Mouse (Mus musculus) hindbrain, embryonic 11.5 days (tissue): Measurements from ENCODE around the gene Abhd8. TPM values are rescaled to one million over a fixed set of nuclear protein-coding genes. Genes with fewer than 3 reads are reported as not detected.

Experiments used
- ATAC-seq: fragments of 200-750 bp; cut with Nextera tagmentation; 2 replicates; pipeline ENCODE4 v1.8.0; 2017; ENCODE audit warnings: mild to moderate bottlenecking, moderate TSS enrichment, moderate library complexity; ENCODE audit not compliant: low FRiP score
- DNase-seq: peaks from one replicate; pipeline ENCODE4 v3.0.0-alpha.2; 2015; ENCODE audit warnings: low spot score
- H3K27ac ChIP-seq: fragments of 300-500 bp; sonication (generic); 2 replicates; pipeline ENCODE4 v1.5.1; 2014; ENCODE audit warnings: mild to moderate bottlenecking, low read depth, low read length
- H3K27me3 ChIP-seq: fragments of 300-500 bp; sonication (generic); 2 replicates; pipeline ENCODE4 v1.6.1; 2014; ENCODE audit warnings: mild to moderate bottlenecking, low read length, moderate library complexity, mixed read lengths; ENCODE audit not compliant: control insufficient read depth, insufficient read depth
- H3K36me3 ChIP-seq: fragments of 300-500 bp; sonication (generic); 2 replicates; pipeline ENCODE4 v1.6.1; 2014; ENCODE audit warnings: mild to moderate bottlenecking, low read length, moderate library complexity, mixed read lengths; ENCODE audit not compliant: control insufficient read depth, insufficient read depth
- H3K4me1 ChIP-seq: fragments of 300-500 bp; sonication (generic); replicated peaks from 2 replicates; pipeline ENCODE4 v1.6.1; 2014; ENCODE audit warnings: low read length, mixed read lengths; ENCODE audit not compliant: control insufficient read depth, insufficient read depth
- H3K4me2 ChIP-seq: fragments of 300-500 bp; sonication (generic); replicated peaks from 2 replicates; pipeline ENCODE4 v1.6.1; 2014; ENCODE audit warnings: mild to moderate bottlenecking, low read depth, low read length
- H3K4me3 ChIP-seq: fragments of 300-500 bp; sonication (generic); 2 replicates; pipeline ENCODE4 v1.5.1; 2014; ENCODE audit warnings: low read depth, low read length
- H3K9ac ChIP-seq: fragments of 300-500 bp; sonication (generic); 2 replicates; pipeline ENCODE4 v1.6.1; 2014; ENCODE audit warnings: low read depth, low read length
- H3K9me3 ChIP-seq: fragments of 300-500 bp; sonication (generic); 2 replicates; pipeline ENCODE4 v1.6.1; 2016; ENCODE audit warnings: low read length; ENCODE audit not compliant: control insufficient read depth
- WGBS: fragments of 180-500 bp; shearing (Covaris S2); extraction: QIAGEN DNeasy Blood & Tissue Kit; methylation state at CpG from one replicate; pipeline ENCODE4 v1.1.7; 2014; 5-methylcytosine and 5-hydroxymethylcytosine counted together
- polyA plus RNA-seq: library from polyadenylated mRNA; unstranded; fragments of >200 nt; fragmentation: Nextera tagmentation; extraction: Ambion mirVana; gene quantifications from 2 replicates; pipeline ENCODE4 v1.2.1, GENCODE M21; 2014

Gene Abhd8
- polyA plus RNA-seq: 38.5 and 40.0 TPM in 2 replicates

DNA sequence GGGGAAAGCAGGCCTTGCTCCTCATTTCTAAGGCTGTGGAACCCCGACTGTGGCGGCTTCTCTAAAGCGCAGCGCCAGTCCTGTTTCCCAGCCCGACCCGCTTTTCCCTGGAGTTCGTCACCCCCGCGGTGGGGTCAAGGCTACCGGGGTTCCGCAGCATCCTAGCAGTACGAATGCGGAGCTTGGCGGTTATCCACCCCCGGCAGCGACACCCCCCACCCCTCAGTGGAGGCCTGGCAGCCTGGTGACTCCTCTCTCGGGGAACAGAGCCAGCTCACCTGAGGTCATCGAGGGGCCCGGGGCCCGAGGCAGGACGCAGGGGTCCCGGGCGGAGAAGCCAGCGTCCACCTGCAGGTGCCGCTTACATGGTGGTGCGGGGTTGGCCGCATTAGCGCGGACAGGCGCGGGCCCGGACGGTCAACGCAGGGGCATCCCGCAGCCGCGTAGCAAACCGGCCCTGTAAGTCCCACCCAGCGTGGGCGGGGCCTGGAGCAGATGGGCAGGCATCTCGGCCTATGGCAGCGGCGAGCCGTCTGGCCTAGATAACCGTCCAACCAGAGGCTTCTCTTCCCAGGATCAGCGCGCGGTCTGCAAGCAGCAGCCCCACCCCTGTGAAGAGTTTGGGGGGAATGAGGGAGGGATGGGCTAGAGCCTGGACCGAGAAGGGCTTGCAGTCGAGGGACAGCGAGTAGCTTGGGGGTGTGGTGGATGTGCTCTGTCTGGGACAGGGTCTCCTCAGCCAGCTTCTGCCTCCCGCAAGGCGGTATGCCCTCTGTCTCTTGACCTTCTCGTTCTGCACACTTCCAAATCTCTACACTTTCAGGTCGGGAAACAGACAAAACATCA is at the start of gene Abhd8:
Gene Abhd8, minus strand, starts transcription at position 468 of the 846 bp plus-strand sequence.
- peaks cover 8% of the 10 kb centered on the region; the same call in 1 of the 2 replicates for H3K36me3 ChIP-seq
- ATAC-seq (peak; percentile 80), DNase-seq (peak; percentile 98)
- WGBS: under 1% methylated on average over 51 of the region's 55 CpGs
- H3K9me3 ChIP-seq: no peaks in the 10 kb centered on the region
- H3K4me1 ChIP-seq: peaks cover 15% of the 10 kb centered on the region
- H3K4me2 ChIP-seq: peak within 1 kb of the TSS; percentile 85
- peak within 1 kb of the TSS; percentile 90 for H3K9ac ChIP-seq
- H3K27me3 ChIP-seq: no peaks in the 10 kb centered on the region
- peak within 1 kb of the TSS; percentile 77 for H3K27ac ChIP-seq
- H3K4me3 ChIP-seq: peak within 1 kb of the TSS; percentile 88

DNA sequence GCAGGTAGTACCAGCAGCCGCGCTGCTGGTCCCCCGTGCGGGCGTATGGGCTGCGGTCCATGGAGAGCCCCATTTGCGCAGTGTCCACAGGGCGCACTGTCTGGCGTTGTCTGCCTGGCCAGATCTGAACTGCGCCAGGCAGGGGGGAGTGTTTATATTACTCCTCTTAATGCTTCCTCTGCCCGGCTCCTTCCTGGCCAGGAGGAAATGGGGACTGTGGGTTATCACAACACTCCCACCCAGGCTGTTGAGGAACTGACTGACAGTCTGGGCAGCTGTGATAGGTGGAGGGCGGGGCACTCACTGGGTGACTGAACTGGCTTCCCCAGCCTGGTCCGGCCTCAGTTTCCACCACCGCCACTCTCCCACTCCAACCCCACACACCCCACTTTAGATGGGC is 48.2 kb upstream of the Abhd8 start, which contains the start of gene Plvap:
Gene Plvap, minus strand, starts transcription at position 109 of the 400 bp plus-strand sequence.
- Histone ChIP-seq H3K27ac (no peak within 1 kb of the TSS), H3K27me3 (peaks cover 32% of the 10 kb centered on the region), H3K36me3 (no peaks in the 10 kb centered on the region), H3K4me2 (no peak within 1 kb of the TSS), H3K4me1 (peaks cover 4% of the 10 kb centered on the region; the same call in 1 of the 2 replicates), H3K9ac (no peak within 1 kb of the TSS), H3K9me3 (no peaks in the 10 kb centered on the region), H3K4me3 (no peak within 1 kb of the TSS)
- ATAC-seq (no peak), DNase-seq (no peak)
- WGBS: 50% methylated on average over 14 of the region's 14 CpGs

DNA sequence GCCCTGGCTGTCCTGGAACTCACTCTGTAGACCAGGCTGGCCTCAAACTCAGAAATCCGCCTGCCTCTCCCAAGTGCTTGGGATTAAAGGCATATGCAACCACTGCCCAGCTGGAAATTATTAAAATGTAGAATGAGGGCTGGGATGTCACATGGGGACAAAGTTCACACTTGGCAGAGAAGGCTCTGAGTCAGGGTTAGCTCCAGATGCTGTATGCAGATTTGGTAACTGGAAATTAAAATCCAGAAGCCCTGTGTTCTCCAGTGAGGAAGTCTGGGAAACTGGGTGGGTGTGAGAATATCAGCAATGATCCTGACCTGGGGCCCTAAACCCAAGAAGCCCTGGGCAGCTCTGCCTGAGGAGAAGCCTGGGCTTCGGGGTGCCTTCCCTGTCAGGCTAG is 45.9 kb upstream of the Abhd8 start:
- H3K27ac ChIP-seq: no peak overlapping the region
- no peak overlapping the region for H3K9ac ChIP-seq
- H3K27me3 ChIP-seq: peaks cover 43% of the 10 kb centered on the region
- H3K4me1 ChIP-seq: peaks cover 4% of the 10 kb centered on the region; the same call in 1 of the 2 replicates
- H3K36me3 ChIP-seq: no peaks in the 10 kb centered on the region
- DNase-seq: no peak
- H3K4me2 ChIP-seq: no peak overlapping the region
- no peak for ATAC-seq
- H3K9me3 ChIP-seq: no peaks in the 10 kb centered on the region
- no peak overlapping the region for H3K4me3 ChIP-seq
- 84% methylated on average over 2 of the region's 2 CpGs for WGBS

DNA sequence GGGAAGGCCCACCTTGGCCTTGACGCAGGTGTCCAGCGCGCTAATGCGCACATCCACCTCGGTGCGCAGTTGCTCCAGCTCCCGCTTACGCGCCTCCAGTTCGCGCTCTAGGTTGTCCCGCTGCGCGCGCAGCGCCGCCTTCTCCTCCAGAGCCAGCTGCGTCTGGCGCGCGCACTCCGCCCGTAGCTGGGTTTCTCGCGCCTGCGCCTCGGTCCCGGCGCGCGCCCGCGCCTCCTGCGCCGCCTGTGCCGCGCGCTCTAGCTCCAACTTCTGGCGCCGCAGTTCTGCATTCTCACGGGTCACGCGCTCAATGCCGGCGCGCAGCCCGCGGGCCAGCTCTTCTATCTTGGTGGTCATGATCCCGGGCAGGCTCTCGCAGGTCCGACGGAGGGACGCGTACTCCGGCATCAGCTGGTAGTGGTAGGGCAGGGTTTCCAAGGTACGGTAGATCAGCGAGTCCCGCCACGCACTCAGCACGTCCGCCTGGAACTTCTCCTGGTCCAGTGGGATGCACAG is 44.2 kb upstream of the Abhd8 start:
- DNase-seq (peak; percentile 90), ATAC-seq (peak; percentile 77)
- Histone ChIP-seq H3K4me3 (peak overlapping the region; percentile 37), H3K9ac (no peak overlapping the region), H3K9me3 (no peaks in the 10 kb centered on the region), H3K4me1 (peaks cover 4% of the 10 kb centered on the region; the same call in 1 of the 2 replicates), H3K36me3 (no peaks in the 10 kb centered on the region), H3K27me3 (peaks cover 43% of the 10 kb centered on the region), H3K27ac (no peak overlapping the region), H3K4me2 (peak overlapping the region; percentile 58)
- under 1% methylated on average over 53 of the region's 61 CpGs for WGBS

DNA sequence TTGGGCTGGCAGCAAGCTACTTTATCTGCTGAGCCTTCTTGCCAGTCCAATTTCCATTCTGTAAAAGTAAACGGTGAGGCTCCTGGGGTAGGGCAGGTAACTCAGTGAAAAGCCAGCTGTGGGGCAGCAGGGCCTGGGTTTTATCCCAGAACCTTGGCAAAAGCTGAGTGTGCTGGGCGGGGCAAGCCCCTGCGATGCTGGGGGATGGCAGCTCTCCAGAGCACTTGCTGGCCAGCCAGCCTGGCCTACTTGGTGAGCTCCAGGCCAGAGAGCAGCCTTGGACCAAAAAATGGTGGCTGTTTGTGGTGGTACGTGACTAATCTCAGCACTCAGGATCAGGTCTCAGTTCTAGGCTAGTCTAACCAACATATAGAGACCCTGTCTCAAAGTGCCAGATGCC is 42.5 kb upstream of the Abhd8 start:
- no peak for DNase-seq
- Histone ChIP-seq H3K4me3 (no peak overlapping the region), H3K4me1 (peaks cover 4% of the 10 kb centered on the region; the same call in 1 of the 2 replicates), H3K4me2 (no peak overlapping the region), H3K9ac (no peak overlapping the region), H3K27me3 (peaks cover 43% of the 10 kb centered on the region), H3K27ac (no peak overlapping the region), H3K9me3 (no peaks in the 10 kb centered on the region), H3K36me3 (no peaks in the 10 kb centered on the region)
- WGBS: 84% methylated on average over 4 of the region's 4 CpGs
- no peak for ATAC-seq

DNA sequence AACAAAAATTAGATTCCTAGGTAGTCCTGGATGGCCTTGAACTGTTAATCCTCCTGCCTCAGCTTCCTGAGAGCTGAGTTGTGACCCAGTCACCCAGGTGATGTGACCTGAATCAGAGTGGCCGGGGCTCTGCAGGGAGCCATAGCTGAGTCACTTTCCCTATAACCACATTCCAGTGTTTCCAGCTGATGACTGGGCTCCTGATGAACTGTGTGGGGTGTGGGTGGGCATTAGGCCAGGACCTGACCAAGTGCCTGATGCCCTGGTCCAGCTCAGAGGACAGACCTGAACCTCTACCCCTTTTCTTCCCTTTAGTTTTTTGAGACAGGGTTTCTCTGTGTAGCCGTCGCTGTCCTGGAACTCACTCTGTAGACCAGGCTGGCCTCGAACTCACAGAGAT is 41.9 kb upstream of the Abhd8 start:
- H3K36me3 ChIP-seq: no peaks in the 10 kb centered on the region
- no peak overlapping the region for H3K27ac ChIP-seq
- no peak overlapping the region for H3K4me3 ChIP-seq
- DNase-seq (no peak), ATAC-seq (no peak)
- no peak overlapping the region for H3K9ac ChIP-seq
- H3K9me3 ChIP-seq: no peaks in the 10 kb centered on the region
- H3K27me3 ChIP-seq: peaks cover 43% of the 10 kb centered on the region
- no peak overlapping the region for H3K4me2 ChIP-seq
- H3K4me1 ChIP-seq: peaks cover 4% of the 10 kb centered on the region; the same call in 1 of the 2 replicates
- WGBS: 92% methylated on average over 4 of the region's 4 CpGs

DNA sequence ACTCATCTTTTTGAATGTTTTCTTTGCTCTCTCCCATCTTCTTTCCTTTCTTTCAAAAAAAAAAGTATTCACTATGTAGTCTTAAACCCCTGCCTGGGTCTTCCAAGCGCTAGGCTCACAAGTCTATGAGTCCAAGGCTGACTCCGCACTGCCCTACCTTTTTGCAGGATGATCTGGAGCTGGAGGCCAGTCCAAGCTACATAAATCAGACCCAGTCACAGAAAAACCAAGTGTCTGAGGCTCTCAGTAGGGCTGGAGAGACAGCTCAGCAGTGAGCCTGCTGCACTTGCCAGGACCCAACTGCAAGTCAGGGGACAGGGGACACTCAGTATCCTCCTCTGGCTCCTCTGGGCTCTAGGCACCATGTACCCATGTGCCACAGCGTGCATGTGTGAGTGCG is 40.9 kb upstream of the Abhd8 start:
- no peak overlapping the region for H3K9ac ChIP-seq
- no peaks in the 10 kb centered on the region for H3K9me3 ChIP-seq
- 91% methylated on average over 4 of the region's 4 CpGs for WGBS
- H3K27ac ChIP-seq: no peak overlapping the region
- peaks cover 34% of the 10 kb centered on the region for H3K27me3 ChIP-seq
- ATAC-seq (no peak), DNase-seq (no peak)
- no peak overlapping the region for H3K4me2 ChIP-seq
- peaks cover 4% of the 10 kb centered on the region; the same call in 1 of the 2 replicates for H3K4me1 ChIP-seq
- H3K36me3 ChIP-seq: no peaks in the 10 kb centered on the region
- H3K4me3 ChIP-seq: no peak overlapping the region

DNA sequence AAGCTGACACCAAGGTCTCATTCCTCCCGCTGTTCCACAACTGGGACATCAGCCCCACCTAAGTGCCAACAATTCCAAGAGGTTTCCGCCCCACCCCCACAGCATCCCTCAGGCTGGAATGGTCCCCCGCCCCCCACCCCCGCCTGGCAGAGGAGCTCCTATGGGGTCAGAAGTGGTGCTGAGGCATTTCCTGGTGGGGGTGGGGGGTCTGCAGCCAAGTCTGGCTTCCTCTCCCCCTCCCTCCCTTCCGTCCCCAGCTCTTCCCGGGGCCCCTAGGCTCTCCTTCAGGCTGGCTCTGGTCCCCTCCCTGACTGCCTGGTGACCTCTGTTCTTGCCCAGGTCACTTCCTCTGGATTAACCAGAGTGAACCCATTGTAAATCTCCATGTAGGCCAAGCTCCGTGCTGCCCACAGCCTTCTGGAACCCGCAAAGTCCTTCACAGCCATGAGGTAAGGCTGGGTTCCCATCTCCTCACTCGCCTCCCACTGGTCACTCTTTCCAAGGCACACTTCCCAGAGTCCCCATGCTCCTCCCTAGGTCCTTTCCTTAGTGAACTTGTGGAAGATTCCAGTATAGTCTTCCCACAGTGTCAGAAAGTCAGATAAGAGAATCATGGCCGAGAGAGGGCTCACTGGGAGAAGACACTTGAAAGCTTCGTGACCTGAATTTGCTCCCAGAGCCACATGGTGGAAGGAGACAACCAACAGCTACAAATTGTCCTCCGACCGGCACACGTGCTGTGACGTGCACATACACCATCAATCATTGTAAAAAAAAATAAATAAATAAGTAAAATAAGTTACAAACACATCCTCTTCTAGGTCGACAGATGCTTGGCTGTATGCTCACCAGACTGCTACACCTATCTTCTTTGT is 35.6 kb upstream of the Abhd8 start:
- 46% methylated on average over 14 of the region's 16 CpGs for WGBS
- Histone ChIP-seq H3K36me3 (no peaks in the 10 kb centered on the region), H3K4me2 (no peak overlapping the region), H3K9ac (no peak overlapping the region), H3K27ac (no peak overlapping the region), H3K27me3 (no peaks in the 10 kb centered on the region), H3K9me3 (no peaks in the 10 kb centered on the region), H3K4me1 (no peaks in the 10 kb centered on the region; the same call in 1 of the 2 replicates), H3K4me3 (no peak overlapping the region)
- ATAC-seq: no peak
- no peak for DNase-seq
